Mouse (Mus musculus) ES-E14 (cell line): ENCODE measurements at regions not wholly inside any gene's neighbourhood (a gene's known extent, or its start where the extent isn't known, plus 50 kb on each side); places are given as distances from the start of the nearest gene placed in this dataset.

Experiments
- CHD2 ChIP-seq: IDR thresholded peaks from 2 replicates; pipeline ENCODE4 v1.6.1; 2014; ENCODE audit warnings: mild to moderate bottlenecking, low read depth, low read length, inconsistent platforms
- ZNF384 ChIP-seq: IDR thresholded peaks from 2 replicates; pipeline ENCODE4 v1.6.1; 2012; ENCODE audit warnings: low read depth, low read length, inconsistent platforms

DNA sequence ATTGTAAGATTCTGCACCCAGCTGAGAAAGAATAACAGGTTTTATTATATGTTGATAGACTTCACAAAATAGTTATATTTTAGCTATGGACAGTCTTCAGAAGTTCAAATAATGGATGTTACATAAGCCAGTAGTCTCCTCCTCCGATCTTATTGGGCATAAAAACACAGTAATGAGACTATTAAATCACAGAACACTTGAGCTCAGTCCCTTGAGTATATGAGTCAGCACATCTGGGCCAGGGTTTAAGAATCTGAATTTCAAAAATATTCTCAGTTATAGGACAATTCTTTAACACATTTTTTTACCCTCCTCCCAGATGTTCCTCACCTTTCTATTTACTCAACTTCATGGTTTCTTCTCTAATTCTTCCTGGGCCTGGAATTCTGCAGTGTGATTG lies 1075.9 kb upstream of the Lrrc6 start:
- TF ChIP-seq ZNF384 (no peak), CHD2 (no peak)
